Mouse (Mus musculus) heart, postnatal 0 days (tissue): ENCODE results near the gene Wfdc11. TPM values are rescaled to one million over a fixed set of nuclear protein-coding genes. Genes with fewer than 3 reads are reported as not detected.

Experiments used
- ATAC-seq: fragments of 200-750 bp; cut with Nextera tagmentation; 2 replicates; pipeline ENCODE4 v1.8.0; 2017; ENCODE audit warnings: low read depth, moderate number of reproducible peaks, moderate library complexity; ENCODE audit not compliant: insufficient read depth
- DNase-seq: peaks from one replicate; pipeline ENCODE4 v3.0.0-alpha.2; 2016; ENCODE audit warnings: low spot score
- H3K27ac ChIP-seq: fragments of 300-500 bp; sonication (generic); 2 replicates; pipeline ENCODE4 v1.5.1; 2014; ENCODE audit warnings: low read depth, mild to moderate bottlenecking
- H3K27me3 ChIP-seq: fragments of 300-500 bp; sonication (generic); 2 replicates; pipeline ENCODE4 v1.6.1; 2014; ENCODE audit warnings: low read length, mixed read lengths; ENCODE audit not compliant: control insufficient read depth, insufficient read depth
- H3K36me3 ChIP-seq: fragments of 300-500 bp; sonication (generic); replicated peaks from 2 replicates; pipeline ENCODE4 v1.6.1; 2014; ENCODE audit warnings: low read length, mixed read lengths; ENCODE audit not compliant: control insufficient read depth, insufficient read depth
- H3K4me1 ChIP-seq: fragments of 300-500 bp; sonication (generic); 2 replicates; pipeline ENCODE4 v1.6.1; 2014; ENCODE audit warnings: antibody characterized with exemption; ENCODE audit not compliant: control insufficient read depth, insufficient read depth
- H3K4me2 ChIP-seq: fragments of 300-500 bp; sonication (generic); 2 replicates; pipeline ENCODE4 v1.6.1; 2014; ENCODE audit warnings: low read depth, mild to moderate bottlenecking, low read length, moderate library complexity
- H3K4me3 ChIP-seq: fragments of 300-500 bp; sonication (generic); 2 replicates; pipeline ENCODE4 v1.5.1; 2014; ENCODE audit warnings: low read depth, low read length
- H3K9ac ChIP-seq: fragments of 300-500 bp; sonication (generic); replicated peaks from 2 replicates; pipeline ENCODE4 v1.6.1; 2014; ENCODE audit warnings: low read depth, low read length, mixed read lengths
- H3K9me3 ChIP-seq: fragments of 300-500 bp; sonication (generic); replicated peaks from 2 replicates; pipeline ENCODE4 v1.6.1; 2016; ENCODE audit warnings: low read length; ENCODE audit not compliant: control insufficient read depth
- CTCF ChIP-seq: IDR thresholded peaks from 2 replicates; pipeline ENCODE4 v1.5.1; 2016; ENCODE audit warnings: antibody characterized with exemption, control low read depth, low read depth
- EP300 ChIP-seq: IDR thresholded peaks from 2 replicates; pipeline ENCODE4 v1.6.1; 2016; ENCODE audit warnings: antibody characterized with exemption, low read depth
- WGBS: fragments of 180-500 bp; shearing (Covaris S2); extraction: QIAGEN DNeasy Blood & Tissue Kit; methylation state at CpG from one replicate; pipeline ENCODE4 v1.1.7; 2014; 5-methylcytosine and 5-hydroxymethylcytosine counted together
- polyA plus RNA-seq: library from polyadenylated mRNA; unstranded; fragments of >200 nt; fragmentation: Nextera tagmentation; extraction: Ambion mirVana; gene quantifications from 2 replicates; pipeline ENCODE4 v1.2.1, GENCODE M21; 2015
- total RNA-seq: library from RNA; depleted of rRNA; stranded (reverse); fragments of >200 nt; gene quantifications from 2 replicates; pipeline ENCODE4 v1.2.3, GENCODE M21; 2014; ENCODE audit warnings: low replicate concordance

The Wfdc11 gene
- total and polyA plus RNA-seq, 2 experiments from 2014 or later = not detected

- no peak for ATAC-seq
These were observed 9.0 kb downstream of the Wfdc11 start for GRCm38 (mm10) chr2:164664851-164665250.

GRCm38 (mm10) chr2:164656483-164656882 lies 17.4 kb downstream of the Wfdc11 start, which contains the start of gene Wfdc9:
Gene Wfdc9, minus strand, starts transcription at chr2:164656583.
- ATAC-seq (no peak), DNase-seq (no peak)
- no peak within 1 kb of the TSS for H3K27ac ChIP-seq
- no peak within 1 kb of the TSS for H3K4me3 ChIP-seq
- H3K4me2 ChIP-seq = no peak within 1 kb of the TSS
- no peaks in the 10 kb centered on the region for H3K27me3 ChIP-seq
- H3K9me3 ChIP-seq = no peaks in the 10 kb centered on the region
- no peaks in the 10 kb centered on the region for H3K4me1 ChIP-seq
- WGBS = 73% methylated on average over 9 of the region's 9 CpGs
- H3K9ac ChIP-seq = no peak within 1 kb of the TSS
- no peak for TF ChIP-seq EP300
- TF ChIP-seq CTCF = no peak
- H3K36me3 ChIP-seq = no peaks in the 10 kb centered on the region

More at GRCm38 (mm10) chr2:164664851-164665250, 9.0 kb downstream of the Wfdc11 start:
- no peak overlapping the region for H3K9ac ChIP-seq
- no peak overlapping the region for H3K27ac ChIP-seq
- no peak for DNase-seq
- TF ChIP-seq EP300 (no peak), CTCF (no peak)
- no peaks in the 10 kb centered on the region for H3K36me3 ChIP-seq
- H3K27me3 ChIP-seq = no peaks in the 10 kb centered on the region
- H3K4me1 ChIP-seq = no peaks in the 10 kb centered on the region
- no peaks in the 10 kb centered on the region for H3K9me3 ChIP-seq
- H3K4me3 ChIP-seq = no peak overlapping the region
- 78% methylated on average over 7 of the region's 7 CpGs for WGBS
- H3K4me2 ChIP-seq = no peak overlapping the region

GRCm38 (mm10) chr2:164655858-164656257 lies 18.0 kb downstream of the Wfdc11 start, which contains the start of gene Wfdc10:
Gene Wfdc10, plus strand, starts transcription at chr2:164656046.
- no peak within 1 kb of the TSS for H3K4me2 ChIP-seq
- DNase-seq (peak; percentile 49), ATAC-seq (no peak)
- H3K4me1 ChIP-seq = no peaks in the 10 kb centered on the region
- no peaks in the 10 kb centered on the region for H3K27me3 ChIP-seq
- WGBS = 13% methylated on average over 11 of the region's 11 CpGs
- no peaks in the 10 kb centered on the region for H3K9me3 ChIP-seq
- H3K36me3 ChIP-seq = no peaks in the 10 kb centered on the region
- no peak within 1 kb of the TSS for H3K9ac ChIP-seq
- TF ChIP-seq EP300 (no peak), CTCF (peak; percentile 70)
- H3K4me3 ChIP-seq = no peak within 1 kb of the TSS
- no peak within 1 kb of the TSS for H3K27ac ChIP-seq

DNA sequence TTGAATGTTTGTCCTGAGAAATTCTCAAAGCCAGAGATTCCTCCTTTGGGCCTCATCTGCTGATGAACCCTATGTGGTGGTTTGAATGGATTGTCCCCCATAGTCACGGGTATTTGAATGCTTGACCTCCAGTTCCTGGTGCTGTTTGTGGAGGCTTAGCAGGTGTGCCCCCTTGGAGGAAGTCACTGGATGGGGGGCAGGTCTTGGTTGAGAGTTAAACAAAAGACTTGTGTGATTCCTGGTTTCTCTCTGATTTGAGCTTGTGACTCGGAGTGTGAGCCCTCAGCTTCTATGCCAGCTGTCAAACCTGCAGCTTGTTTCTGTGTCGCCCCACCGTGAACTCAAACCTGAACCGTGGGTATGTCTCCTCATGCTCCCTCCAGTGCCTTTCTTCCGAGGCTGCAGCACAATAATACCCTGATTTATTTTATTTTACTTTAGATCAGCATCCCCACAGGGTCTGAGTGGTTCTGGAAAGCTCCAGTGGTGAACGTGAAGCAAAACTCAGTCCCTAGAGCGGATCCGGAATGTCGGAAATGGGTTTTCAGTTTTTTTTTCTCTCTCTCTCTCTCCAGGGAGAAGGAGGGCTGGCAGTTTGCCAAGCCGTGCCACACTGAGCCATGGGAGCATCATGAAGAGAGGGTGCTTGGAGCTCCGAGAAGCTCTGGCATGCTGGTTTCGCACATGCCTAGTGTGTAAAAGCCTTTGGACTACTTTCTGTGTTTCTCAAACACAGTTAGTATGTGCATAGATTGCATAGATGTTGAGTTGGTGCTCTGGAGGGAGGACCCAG lies 31.8 kb downstream of the Wfdc11 start:
- Histone ChIP-seq H3K9me3 (0 out of 2 replicates have a peak, but pooled peaks cover 3% of the 10 kb centered on the region), H3K36me3 (no peaks in the 10 kb centered on the region), H3K4me1 (no peaks in the 10 kb centered on the region), H3K9ac (no peak overlapping the region), H3K27me3 (no peaks in the 10 kb centered on the region), H3K4me3 (no peak overlapping the region), H3K4me2 (no peak overlapping the region), H3K27ac (no peak overlapping the region)
- TF ChIP-seq EP300 (no peak), CTCF (no peak)
- DNase-seq (no peak), ATAC-seq (no peak)
- WGBS = 70% methylated on average over 13 of the region's 13 CpGs

DNA sequence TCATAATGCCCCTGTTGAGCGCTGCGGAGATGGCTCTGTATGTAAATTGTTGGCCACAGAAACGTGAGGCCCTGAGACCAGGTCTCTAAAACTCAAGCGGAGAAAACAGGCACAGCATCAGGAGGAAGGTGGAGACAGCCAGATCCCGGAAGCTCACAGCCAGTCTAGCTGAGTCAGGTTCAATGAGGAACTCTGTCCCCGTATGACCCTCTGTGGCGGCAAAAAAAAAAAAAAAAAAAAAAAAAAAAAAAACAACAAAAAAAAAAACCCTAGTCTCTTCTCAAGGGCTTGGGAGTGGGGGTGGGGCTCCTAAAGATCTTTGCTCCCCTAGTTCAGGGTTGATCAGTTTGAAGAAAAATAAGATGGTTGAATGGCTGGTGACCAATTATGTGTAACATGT lies 32.8 kb downstream of the Wfdc11 start:
- TF ChIP-seq CTCF = no peak
- no peak for TF ChIP-seq EP300
- no peaks in the 10 kb centered on the region for H3K36me3 ChIP-seq
- WGBS = 54% methylated on average over 7 of the region's 7 CpGs
- H3K9me3 ChIP-seq = no peaks in the 10 kb centered on the region
- no peak overlapping the region for H3K9ac ChIP-seq
- H3K27me3 ChIP-seq = no peaks in the 10 kb centered on the region
- H3K4me3 ChIP-seq = no peak overlapping the region
- DNase-seq (no peak), ATAC-seq (no peak)
- no peak overlapping the region for H3K4me2 ChIP-seq
- H3K4me1 ChIP-seq = no peaks in the 10 kb centered on the region
- H3K27ac ChIP-seq = no peak overlapping the region
